In genomic region chr3:100419962-100420690, GRCm38 (mm10) we compare ENCODE assay signal across 8 mouse cellular contexts.
"Had no signal": no experiment of that assay in that cellular context is flagged by ENCODE, and none has a peak within 500 bp of the region (broad histone marks: within the 10 kb centered on the region; RNA-seq: fewer than 3 reads in every experiment).

No protein-coding gene starts in this region.

- DNase-seq: kidney, adult 11 months; kidney, postnatal 10 days; kidney, postnatal 4 days; lung, adult 2 months; lung, postnatal 36 days; right cerebral cortex, postnatal 14 days; thymus, adult 2 months; thymus, postnatal 36 days had no signal
